Mouse (Mus musculus): ENCODE measurements around the gene Gm5475. TPM values are rescaled to one million over a fixed set of nuclear protein-coding genes. Genes with fewer than 3 reads are reported as not detected.

Gene Gm5475
- total and polyA plus RNA-seq, 3 experiments = not detected

DNA sequence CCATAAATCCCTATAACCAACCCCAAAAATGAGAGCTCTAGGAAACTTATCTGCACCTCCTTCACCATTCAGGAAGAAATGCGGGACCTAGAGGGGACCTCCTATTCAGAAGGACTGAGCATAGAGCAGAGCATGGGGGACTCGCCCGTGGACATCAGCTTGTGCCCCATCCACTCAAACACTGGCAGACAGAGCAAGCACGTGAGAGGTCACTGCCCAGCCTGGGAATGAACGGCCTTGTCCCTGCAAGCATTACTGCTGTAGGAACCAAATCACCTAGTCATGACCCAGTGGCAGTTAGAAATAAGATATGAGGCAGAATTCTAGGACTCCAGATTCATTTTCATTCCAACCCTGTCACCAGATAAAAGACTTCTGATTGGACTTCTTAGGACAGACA is 10.2 kb upstream of the Gm5475 start:
- TF ChIP-seq ETS1 (conservative IDR thresholded peaks at IDR 0.05; ENCODE audit: low read depth, low read length) = no peak
- no peak for TF ChIP-seq ZKSCAN1 (IDR thresholded peaks at IDR 0.05; ENCODE audit: borderline replicate concordance, low read depth, low read length)
- no peak for TF ChIP-seq CHD1 (IDR thresholded peaks at IDR 0.05; ENCODE audit: low read depth, low read length)
- no peak for TF ChIP-seq IRF4 (IDR thresholded peaks at IDR 0.05; ENCODE audit: low read depth, low read length)
- no peak for TF ChIP-seq POLR2A (IDR thresholded peaks at IDR 0.05; ENCODE audit: low read depth, low read length)
- no peak for TF ChIP-seq RAD21 (IDR thresholded peaks at IDR 0.05; ENCODE audit: low read depth, low read length)
- no peak for DNase-seq (ENCODE audit: extremely low read depth)
- no peaks in the 10 kb centered on the region for H3K79me2 ChIP-seq (replicated peaks; ENCODE audit: control insufficient read depth, extremely low read depth, insufficient read depth, poor library complexity, severe bottlenecking)
- H3K4me2 ChIP-seq (ENCODE audit: insufficient read depth, low read depth, poor library complexity, severe bottlenecking) = no peak overlapping the region
- H3K36me3 ChIP-seq (replicated peaks in 1 of 2; ENCODE audit: control insufficient read depth in 1 of 2, insufficient read depth in 1 of 2, low read length in 1 of 2) = peaks cover 9 to 47% of the 10 kb centered on the region in 2 experiments
- in situ Hi-C loops (cut with MboI; ENCODE audit: low pct_ligation_motif_present, low pct_unique_long_range_greater_than_20kb, low sequenced_read_pairs) = no loop called here
- no peak overlapping the region for H3K27ac ChIP-seq (ENCODE audit: insufficient read depth, low read depth)
- dilution Hi-C loops (cut with MboI; ENCODE audit: extremely low pct_ligation_motif_present, extremely low pct_unique_long_range_greater_than_20kb, low sequenced_read_pairs) = no loop called here
- H3K4me3 ChIP-seq (replicated peaks in 1 of 3; ENCODE audit: low read depth in 2 of 3, low read length in 2 of 3, poor library complexity in 1 of 3) = no peak overlapping the region
- H3K4me1 ChIP-seq (ENCODE audit: control insufficient read depth in 1 of 2, insufficient read depth in 2 of 2) = peaks cover 7 to 33% of the 10 kb centered on the region in 2 experiments
- H3K9me3 ChIP-seq (replicated peaks; ENCODE audit: low read length) = no peaks in the 10 kb centered on the region
- H3K27me3 ChIP-seq (replicated peaks) = no peaks in the 10 kb centered on the region
- no peak overlapping the region for H3K9ac ChIP-seq (ENCODE audit: insufficient read depth, low read depth)

DNA sequence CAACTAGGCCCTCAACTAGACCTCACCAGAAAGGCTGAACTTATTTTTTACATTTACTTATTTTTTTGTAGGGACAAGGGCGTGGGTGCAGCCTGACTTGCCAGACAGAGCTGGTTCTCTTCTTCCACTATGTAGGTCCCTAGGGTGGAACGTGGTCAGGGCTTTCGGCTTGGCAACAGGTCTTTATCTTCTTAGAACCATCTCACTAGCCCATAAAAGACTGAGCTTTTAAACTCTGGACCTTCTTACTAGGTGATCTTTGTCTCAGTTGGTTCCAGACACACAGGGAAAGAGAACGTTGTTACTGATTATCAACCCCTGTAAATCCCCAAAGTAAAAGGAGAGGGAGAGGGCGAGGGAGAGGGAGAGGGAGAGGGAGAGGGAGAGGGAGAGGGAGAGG is 8.6 kb upstream of the Gm5475 start:
- Histone ChIP-seq H3K4me2 (ENCODE audit: insufficient read depth, low read depth, poor library complexity, severe bottlenecking) (no peak overlapping the region), H3K27me3 (replicated peaks) (no peaks in the 10 kb centered on the region), H3K9ac (ENCODE audit: insufficient read depth, low read depth) (no peak overlapping the region), H3K27ac (ENCODE audit: insufficient read depth, low read depth) (no peak overlapping the region), H3K79me2 (replicated peaks; ENCODE audit: control insufficient read depth, extremely low read depth, insufficient read depth, poor library complexity, severe bottlenecking) (no peaks in the 10 kb centered on the region), H3K4me1 (ENCODE audit: control insufficient read depth in 1 of 2, insufficient read depth in 2 of 2) (peaks cover 7 to 40% of the 10 kb centered on the region in 2 experiments), H3K36me3 (replicated peaks in 1 of 2; ENCODE audit: control insufficient read depth in 1 of 2, insufficient read depth in 1 of 2, low read length in 1 of 2) (peaks cover 4 to 38% of the 10 kb centered on the region in 2 experiments), H3K4me3 (replicated peaks in 1 of 3; ENCODE audit: low read depth in 2 of 3, low read length in 2 of 3, poor library complexity in 1 of 3) (no peak overlapping the region), H3K9me3 (replicated peaks; ENCODE audit: low read length) (no peaks in the 10 kb centered on the region)
- in situ Hi-C loops (cut with MboI; ENCODE audit: low pct_ligation_motif_present, low pct_unique_long_range_greater_than_20kb, low sequenced_read_pairs) = no loop called here
- dilution Hi-C loops (cut with MboI; ENCODE audit: extremely low pct_ligation_motif_present, extremely low pct_unique_long_range_greater_than_20kb, low sequenced_read_pairs) = no loop called here
- no peak for DNase-seq (ENCODE audit: extremely low read depth)
- no peak for TF ChIP-seq UBTF (IDR thresholded peaks at IDR 0.05; ENCODE audit: low read depth, low read length)
- no peak for TF ChIP-seq MAFK (IDR thresholded peaks at IDR 0.05; ENCODE audit: insufficient replicate concordance, low read length)
- no peak for TF ChIP-seq ZC3H11A (IDR thresholded peaks at IDR 0.05; ENCODE audit: low read depth, low read length)
- TF ChIP-seq MAZ (IDR thresholded peaks at IDR 0.05; ENCODE audit: low read depth, low read length) = no peak
- TF ChIP-seq RCOR1 (conservative IDR thresholded peaks at IDR 0.05; ENCODE audit: low read depth, low read length) = no peak
- no peak for TF ChIP-seq RAD21 (IDR thresholded peaks at IDR 0.05; ENCODE audit: low read depth, low read length)
- no peak for TF ChIP-seq EP300 (IDR thresholded peaks at IDR 0.05; ENCODE audit: low read length)
- TF ChIP-seq SMC3 (IDR thresholded peaks at IDR 0.05; ENCODE audit: low read depth, low read length) = no peak
- no peak for TF ChIP-seq ELF1 (IDR thresholded peaks at IDR 0.05; ENCODE audit: low read depth, low read length)
- TF ChIP-seq ETS1 (conservative IDR thresholded peaks at IDR 0.05; ENCODE audit: low read depth, low read length) = no peak
- no peak for TF ChIP-seq SIN3A (IDR thresholded peaks at IDR 0.05; ENCODE audit: low read length)
- no peak for TF ChIP-seq IRF4 (IDR thresholded peaks at IDR 0.05; ENCODE audit: low read depth, low read length)
